Mouse (Mus musculus) testis, adult 2 months (tissue): ENCODE results near the gene Myrfl.

Experiments used
- CTCF ChIP-seq: fragments of 200-500 bp; IDR thresholded peaks from 2 replicates; pipeline ENCODE4 v1.5.1; 2012; ENCODE audit warnings: low read depth, mild to moderate bottlenecking, inconsistent platforms, low read length, moderate library complexity; ENCODE audit not compliant: control insufficient read depth, insufficient read depth, insufficient replicate concordance
- POLR2A ChIP-seq: fragments of 200-500 bp; IDR thresholded peaks from 2 replicates; pipeline ENCODE4 v1.6.1; 2012; ENCODE audit warnings: low read depth, mild to moderate bottlenecking, inconsistent platforms, low read length, moderate library complexity; ENCODE audit not compliant: control insufficient read depth

DNA sequence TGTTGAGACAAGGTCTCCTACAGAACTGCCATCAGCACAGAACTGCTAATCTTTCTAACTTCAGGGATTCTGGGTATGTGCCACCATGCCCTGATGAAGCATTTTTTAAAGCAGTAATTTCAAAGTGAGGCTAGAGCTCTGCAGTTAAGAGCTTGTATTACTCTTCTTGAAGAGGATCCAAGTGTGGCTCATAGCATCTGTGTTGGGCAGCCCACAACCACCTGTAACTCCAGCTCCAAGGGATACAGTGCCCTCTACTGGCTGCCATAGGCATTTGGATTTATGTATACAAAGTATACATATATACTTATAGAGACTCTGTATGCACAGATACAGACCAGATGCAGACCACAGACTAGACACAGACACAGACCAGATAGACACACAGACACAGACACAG is 107.6 kb downstream of the Myrfl start:
- no peak for TF ChIP-seq POLR2A
- TF ChIP-seq CTCF: peak; percentile 10; the same call in 1 of the 2 replicates
